Mouse (Mus musculus) thymus, postnatal 0 days (tissue): ENCODE measurements around the gene Adamts2. TPM values are rescaled to one million over a fixed set of nuclear protein-coding genes. Genes with fewer than 3 reads are reported as not detected.

ENCODE experiments used
- DNase-seq: peaks from one replicate; pipeline ENCODE4 v3.0.0-alpha.2; 2015; ENCODE audit warnings: low spot score
- polyA plus RNA-seq: library from polyadenylated mRNA; unstranded; fragments of >200 nt; fragmentation: Nextera tagmentation; extraction: Ambion mirVana; gene quantifications from 2 replicates; pipeline ENCODE4 v1.2.1, GENCODE M21; 2015

Gene Adamts2
- polyA plus RNA-seq, 1 experiment from 2014 or later, result 3.3 TPM

GRCm38 (mm10) chr11:50670881-50671280, 69.0 kb downstream of the Adamts2 start:
- no peak for DNase-seq

- no peak for DNase-seq
These were observed 69.5 kb downstream of the Adamts2 start for GRCm38 (mm10) chr11:50671376-50671775.

GRCm38 (mm10) chr11:50671820-50672310, 70.0 kb downstream of the Adamts2 start:
- DNase-seq, result no peak

DNA sequence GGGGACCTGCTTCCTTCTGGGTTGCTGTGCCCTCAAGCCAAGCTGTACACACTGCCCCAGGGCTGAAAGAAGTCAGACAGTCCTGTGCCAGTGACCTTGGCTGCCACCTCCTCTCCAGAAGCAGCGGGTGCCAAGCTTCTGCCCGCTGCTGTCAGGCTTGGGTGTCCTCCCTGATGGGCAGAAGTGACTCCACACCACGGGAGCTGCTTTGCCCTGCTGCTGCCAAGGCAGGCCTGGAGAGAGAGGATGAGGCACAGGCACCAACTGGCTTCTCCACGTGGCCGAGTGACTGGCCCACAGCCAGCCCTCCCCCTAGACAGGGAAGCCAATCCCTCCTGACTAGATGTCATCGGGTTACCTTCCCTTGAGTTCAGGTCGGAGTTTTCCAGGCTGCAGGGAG, 71.0 kb downstream of the Adamts2 start:
- DNase-seq, result no peak

DNA sequence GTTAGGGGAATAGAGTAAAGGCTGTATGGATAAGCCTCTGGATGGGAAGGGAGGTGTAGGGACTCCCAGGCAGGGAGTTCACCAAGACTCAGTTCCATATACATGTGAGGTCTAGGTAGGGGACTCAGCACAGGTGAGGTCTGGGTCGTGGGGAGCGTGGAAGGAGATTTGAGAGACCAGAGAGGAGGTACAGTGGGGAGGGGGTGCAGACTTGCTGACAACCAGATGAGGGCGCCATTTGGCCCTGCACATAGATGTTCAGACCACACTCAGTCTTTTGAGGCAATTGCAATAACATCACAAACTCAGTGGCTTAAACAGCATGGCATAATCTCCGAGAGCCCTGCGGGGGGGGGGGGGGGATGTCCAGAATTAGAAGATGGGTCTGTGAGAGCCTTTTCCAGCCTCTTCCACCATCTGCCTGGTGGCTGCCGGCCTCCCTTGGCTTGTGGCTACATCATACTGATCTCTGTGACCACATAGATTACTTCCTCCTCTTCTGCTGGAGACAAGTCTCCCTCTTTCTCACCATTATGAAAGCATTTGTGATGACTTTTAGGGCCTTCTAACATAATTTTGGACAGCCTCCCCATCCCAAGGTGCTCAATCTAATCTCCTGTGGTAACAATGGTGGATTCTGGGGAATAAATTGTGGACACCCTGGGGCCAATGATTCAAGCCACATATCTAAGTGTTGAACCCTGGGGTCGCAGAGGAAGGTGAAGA, 71.8 kb downstream of the Adamts2 start:
- no peak for DNase-seq

- no peak for DNase-seq
These were observed 72.5 kb downstream of the Adamts2 start for GRCm38 (mm10) chr11:50674390-50674789.

DNA sequence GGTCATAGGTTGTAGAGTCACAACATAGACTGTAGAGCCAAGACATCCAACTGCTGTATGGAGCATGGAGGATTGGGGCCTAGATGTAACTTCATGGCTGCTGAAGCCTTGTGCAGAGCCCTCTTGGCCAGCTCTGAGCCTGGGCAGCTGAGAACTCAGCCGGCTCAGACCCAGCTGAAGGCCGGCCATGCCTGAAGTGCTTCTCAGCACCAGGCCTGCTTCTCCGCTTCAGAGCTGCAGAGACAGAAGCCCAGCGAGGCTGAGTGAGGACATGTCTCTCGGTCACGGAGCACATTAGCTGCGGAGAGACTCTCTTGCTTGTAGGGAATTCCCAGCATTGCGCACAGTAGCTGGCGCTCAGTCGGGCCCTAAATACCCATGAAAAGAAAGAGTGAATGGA, 76.8 kb downstream of the Adamts2 start:
- DNase-seq, result no peak

DNA sequence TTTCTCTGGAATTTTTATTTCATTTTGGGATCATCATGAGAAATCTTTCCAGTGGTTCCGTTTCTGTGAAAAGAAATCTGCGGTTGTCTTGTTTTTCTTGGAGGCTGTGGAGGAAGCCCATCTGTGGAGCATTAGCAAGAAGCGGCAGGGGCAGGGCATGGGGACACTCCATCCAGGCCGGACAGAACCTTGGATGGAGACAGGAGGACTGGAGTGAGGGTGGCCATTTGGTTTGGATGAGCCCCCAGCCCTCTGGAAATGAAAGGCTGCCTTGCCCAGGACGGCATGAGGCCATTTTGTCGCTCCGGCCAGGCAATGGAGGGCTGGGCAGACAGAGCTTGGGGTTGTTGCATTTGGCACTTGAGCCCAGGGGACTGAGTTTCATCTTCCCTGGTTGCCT, 80.1 kb downstream of the Adamts2 start:
- DNase-seq, result no peak

GRCm38 (mm10) chr11:50683821-50684220, 81.9 kb downstream of the Adamts2 start:
- DNase-seq, result no peak

DNA sequence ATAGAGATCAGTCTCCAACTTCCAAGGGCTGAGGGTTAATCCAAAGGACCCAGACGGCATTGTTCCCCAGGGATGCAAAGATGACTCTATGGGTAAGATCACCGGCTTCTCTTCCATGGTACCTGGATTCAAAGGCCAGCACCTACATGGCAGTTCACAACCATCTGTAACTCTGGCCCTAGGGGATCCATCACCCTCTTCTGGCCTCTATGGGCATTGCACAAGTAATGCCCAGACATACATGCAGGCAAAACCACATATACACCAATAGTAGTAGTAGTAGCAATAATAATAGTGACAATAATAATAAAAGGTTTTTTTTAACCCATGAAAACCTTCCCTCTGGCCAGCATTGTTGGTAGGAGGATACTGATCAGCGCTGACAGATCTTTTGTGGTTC, 86.7 kb downstream of the Adamts2 start:
- no peak for DNase-seq

- DNase-seq, result no peak
These were observed 87.8 kb downstream of the Adamts2 start for GRCm38 (mm10) chr11:50689672-50690071.

DNA sequence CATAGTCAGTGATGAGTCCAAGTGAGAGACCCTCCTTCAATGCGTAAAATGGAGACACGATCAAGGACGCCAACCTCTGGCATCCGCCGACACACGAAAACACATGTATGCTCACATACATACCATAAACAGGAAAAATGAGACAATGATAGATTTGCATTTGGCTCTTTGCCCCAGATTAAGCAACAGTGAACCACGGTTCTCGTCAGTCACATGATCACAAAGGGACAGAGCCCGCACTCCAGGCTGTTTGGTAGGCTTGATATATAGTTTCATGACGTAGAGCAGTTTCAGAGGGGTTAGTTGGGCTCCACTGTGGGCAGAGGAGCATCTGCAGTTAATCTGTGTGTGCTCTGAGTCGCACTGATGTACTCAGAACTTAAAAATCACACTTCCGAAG, 98.1 kb downstream of the Adamts2 start:
- DNase-seq, result no peak

GRCm38 (mm10) chr11:50700496-50700895, 98.6 kb downstream of the Adamts2 start:
- DNase-seq, result no peak

DNA sequence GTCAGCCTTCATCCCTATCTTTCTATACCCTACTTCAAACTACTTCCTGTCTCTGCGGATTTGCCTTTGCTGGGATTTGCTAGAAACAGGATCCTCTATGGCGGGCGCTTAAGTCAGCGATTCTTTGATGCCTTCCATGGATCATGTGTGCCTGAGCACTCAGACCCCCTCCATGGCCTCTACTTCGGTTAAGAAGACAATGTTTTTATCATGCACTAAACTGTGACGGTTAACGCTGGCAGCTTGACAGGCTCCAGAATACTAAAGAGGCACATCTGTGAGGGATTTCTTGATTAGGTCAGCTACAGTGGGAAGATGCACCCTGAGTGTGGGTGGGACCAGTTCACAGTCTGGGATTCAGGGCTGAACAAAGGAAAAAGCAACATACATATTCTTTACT, 101.5 kb downstream of the Adamts2 start:
- DNase-seq, result no peak

DNA sequence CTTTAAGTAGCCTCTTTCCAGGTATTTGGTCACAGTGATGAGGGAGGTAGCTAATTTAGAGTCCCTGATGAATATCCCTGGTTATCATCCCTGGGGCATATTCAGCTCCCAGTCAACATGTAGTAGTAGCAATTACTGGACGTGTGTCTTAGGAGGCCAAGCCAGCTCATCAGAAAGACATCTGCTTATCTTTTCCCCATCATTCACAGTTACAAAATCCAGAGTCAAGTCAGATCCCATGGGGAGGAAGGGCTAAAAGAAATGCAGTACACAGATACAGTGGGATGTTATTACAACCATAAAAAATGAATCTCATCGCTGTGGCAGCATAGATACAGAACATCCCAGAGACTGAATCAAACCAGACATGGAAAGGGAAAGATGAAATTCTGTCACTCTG, 102.6 kb downstream of the Adamts2 start:
- DNase-seq, result no peak

DNA sequence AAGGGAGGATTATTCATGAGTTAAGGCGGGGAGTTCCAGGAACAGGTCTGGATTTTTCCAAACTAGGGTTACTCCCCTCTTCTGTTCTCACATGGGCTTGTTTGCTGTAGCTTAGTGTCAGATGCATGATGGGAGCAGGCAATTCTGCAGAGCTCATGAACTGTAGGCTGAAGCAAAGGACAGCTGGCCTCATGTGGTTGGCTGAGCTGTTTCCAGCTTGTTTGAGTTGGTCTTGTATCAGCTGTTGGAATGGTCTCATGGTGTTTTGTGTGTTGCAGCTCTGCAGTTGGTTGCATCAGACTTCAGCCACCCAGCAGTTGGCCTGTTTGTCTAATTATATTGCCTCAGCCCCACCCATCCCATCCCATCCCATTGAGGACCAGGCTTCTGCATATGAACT, 105.4 kb downstream of the Adamts2 start:
- no peak for DNase-seq

DNA sequence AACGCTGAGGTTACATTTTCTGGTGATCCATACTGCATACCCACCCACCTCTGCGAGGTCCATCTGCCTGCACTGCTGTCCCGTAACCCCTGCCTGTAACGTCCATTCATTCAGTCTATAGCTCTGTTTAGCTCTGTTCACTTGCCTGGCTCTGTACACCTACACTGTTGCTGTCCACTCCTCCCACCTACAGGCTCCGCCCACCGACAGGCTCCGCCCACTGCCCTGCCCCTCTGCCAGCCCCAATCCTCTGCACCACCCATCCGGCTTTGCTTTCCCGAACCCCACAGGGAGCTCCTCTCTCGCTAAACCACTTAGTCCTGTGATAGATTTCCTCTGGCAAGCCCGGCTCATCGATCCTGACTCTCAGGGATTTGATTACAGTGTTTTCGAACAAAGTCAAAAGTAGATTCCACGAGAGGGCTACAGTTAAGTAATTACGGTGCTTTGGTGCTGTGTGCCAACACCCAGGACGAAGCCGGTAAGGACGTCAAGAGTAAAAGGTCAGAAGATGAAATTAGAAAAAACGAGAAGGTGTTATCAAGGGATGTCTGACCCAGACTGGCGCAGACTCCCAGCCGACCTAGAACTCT, 111.8 kb downstream of the Adamts2 start:
- DNase-seq, result no peak

DNA sequence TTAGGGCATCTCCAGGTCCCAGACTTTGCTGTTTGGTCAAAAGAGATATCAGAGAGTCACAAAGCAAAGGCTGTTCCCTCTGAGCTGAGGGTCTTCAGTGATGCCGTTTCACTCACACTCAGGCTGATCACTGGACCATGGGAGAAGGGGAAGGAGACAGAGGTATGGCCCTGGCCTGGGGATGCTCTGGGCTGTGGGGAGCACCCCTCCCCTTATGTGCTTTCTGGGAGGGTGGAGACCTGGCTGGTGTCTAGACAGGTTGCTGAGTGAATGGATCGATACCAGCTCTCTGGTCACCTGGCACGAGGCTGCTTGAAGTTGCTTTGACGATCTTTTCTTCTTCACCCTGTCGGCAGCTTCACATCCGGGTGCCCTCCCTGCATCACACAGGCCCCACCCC, 113.2 kb downstream of the Adamts2 start:
- DNase-seq, result no peak

- no peak for DNase-seq
These were observed 115.6 kb downstream of the Adamts2 start for GRCm38 (mm10) chr11:50717381-50717897.

- DNase-seq, result no peak
These were observed 117.0 kb downstream of the Adamts2 start for GRCm38 (mm10) chr11:50718862-50719261.

- DNase-seq, result no peak
These were observed 118.5 kb downstream of the Adamts2 start for GRCm38 (mm10) chr11:50720421-50720820.

DNA sequence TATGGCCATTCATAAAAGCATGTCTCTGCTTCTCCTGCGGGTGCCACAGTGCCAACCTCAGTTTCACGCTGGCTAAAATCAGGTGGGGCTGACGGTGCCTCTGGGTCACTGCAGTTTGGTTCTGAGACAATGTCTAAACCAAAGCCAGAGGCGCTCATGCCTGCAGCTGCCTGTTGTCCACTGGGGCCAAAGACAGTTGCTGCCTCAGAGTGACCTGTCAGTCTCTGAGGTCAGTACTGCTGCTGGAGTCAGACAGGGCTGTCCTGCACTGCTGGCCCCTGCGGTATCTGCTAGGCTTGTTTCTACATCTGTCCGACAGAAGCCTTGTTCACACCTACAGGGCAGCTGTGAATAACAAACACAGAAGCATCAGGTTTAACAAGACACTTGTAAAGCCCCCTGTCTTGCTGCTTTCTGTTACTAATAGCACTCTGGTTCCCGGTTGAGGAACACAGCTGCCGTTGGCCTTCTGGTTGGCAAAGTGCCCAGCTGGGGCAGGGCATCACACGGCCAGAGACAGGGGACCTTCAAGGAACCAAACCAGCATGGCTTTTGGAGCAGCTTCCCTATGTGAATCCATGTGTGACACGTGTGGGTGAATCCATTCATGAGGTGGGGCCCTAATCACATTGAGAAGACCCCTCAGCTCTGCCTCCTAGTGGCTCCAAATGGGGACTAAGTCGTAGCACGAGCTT, 119.1 kb downstream of the Adamts2 start:
- DNase-seq, result no peak
